Mouse (Mus musculus): ENCODE measurements around the gene Cdc42ep3.

DNA sequence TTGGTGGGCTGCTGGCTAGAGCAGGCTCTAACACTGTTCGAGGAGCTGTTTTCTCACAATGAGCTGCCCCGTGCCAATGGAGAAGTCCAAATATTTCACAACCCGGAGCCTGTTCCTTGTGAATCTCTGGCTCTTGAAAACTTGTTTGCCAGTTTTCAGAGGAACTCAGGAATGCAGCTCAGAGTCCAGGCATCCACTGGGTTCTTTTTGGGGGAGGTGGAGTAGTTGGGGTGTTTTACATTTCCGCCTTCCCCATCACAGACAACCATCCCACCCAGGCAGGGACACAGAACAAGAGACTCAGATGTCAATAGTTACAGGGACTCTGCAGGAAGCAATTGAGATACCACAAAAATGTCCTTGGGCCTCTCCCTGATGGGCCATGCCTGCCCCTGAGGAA is 59.0 kb downstream of the Cdc42ep3 start:
- no peak for TF ChIP-seq CTCF (IDR thresholded peaks at IDR 0.05; ENCODE audit: borderline replicate concordance, insufficient read depth, low read depth, low read length)
- TF ChIP-seq POLR2A (IDR thresholded peaks at IDR 0.05; ENCODE audit: borderline replicate concordance, insufficient read depth, low read length) = no peak
